Mouse (Mus musculus): ENCODE measurements around the gene Hic1. TPM values are rescaled to one million over a fixed set of nuclear protein-coding genes. Genes with fewer than 3 reads are reported as not detected.

Hic1 gene
- polyA plus RNA-seq, 1 experiment from 2014 or later, result 6.4 TPM

DNA sequence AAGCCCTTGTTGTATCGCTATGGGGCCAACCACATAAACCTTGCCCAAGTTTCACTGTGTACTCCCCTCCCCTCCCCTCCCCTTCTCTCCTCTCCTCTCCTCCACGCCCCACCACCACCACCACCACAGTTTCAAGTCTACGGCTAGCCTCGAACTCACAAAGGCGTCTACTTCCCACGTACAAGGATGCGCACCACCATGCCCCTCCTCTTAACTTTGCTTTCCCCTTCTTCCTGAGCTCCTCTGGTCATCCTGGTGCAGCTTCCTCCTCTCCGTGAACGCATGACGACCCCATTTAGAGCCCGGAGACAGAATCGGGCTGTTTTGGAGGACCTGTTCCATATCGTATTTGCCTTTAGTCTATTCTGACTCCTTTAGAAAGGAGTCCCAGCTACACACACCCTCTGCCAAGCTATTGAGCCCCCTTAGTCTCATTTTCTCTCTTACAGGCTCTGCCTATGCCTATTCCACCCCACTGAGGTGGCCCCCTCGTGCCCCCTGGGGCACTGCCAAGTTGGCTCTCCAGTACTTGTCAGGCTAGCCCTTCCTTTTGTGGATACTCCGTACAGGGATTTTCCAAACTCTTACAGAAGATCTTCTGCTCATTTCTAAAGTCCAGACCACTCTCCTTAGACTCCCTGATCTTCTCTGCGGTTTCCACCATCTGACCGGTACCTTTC lies 2.0 kb upstream of the Hic1 start:
- Histone ChIP-seq H3K9ac (ENCODE audit: low read length) (no peak overlapping the region), H3K4me2 (ENCODE audit: low read length) (0 out of 2 replicates have a peak overlapping the region, but pooled peaks have one; percentile 93), H3K27ac (replicated peaks in 1 of 2; ENCODE audit: control insufficient read depth in 1 of 2, insufficient read depth in 1 of 2, low read depth in 2 of 2, low read length in 2 of 2) (no peak overlapping the region), H3K36me3 (ENCODE audit: control insufficient read depth, insufficient read depth, low read length) (peaks cover 8% of the 10 kb centered on the region), H3K4me3 (ENCODE audit: control insufficient read depth in 1 of 2, insufficient read depth in 1 of 2, low read depth in 1 of 2, low read length in 2 of 2) (peak overlapping the region in 1 of 2 experiments; percentile 66; a peak in 2 of 4 replicates), H3K4me1 (ENCODE audit: control insufficient read depth in 2 of 2, insufficient read depth in 2 of 2, low read length in 2 of 2) (peaks cover 8 to 56% of the 10 kb centered on the region in 2 experiments; a peak in 3 of 4 replicates), H3K27me3 (ENCODE audit: control insufficient read depth, insufficient read depth, low read length) (peaks cover 55% of the 10 kb centered on the region), H3K9me3 (ENCODE audit: control insufficient read depth, low read length) (no peaks in the 10 kb centered on the region)
- 5% methylated on average over 17 of the region's 17 CpGs for WGBS
- no peak for ATAC-seq (ENCODE audit: insufficient number of reproducible peaks, insufficient read depth, low FRiP score, low read depth)

DNA sequence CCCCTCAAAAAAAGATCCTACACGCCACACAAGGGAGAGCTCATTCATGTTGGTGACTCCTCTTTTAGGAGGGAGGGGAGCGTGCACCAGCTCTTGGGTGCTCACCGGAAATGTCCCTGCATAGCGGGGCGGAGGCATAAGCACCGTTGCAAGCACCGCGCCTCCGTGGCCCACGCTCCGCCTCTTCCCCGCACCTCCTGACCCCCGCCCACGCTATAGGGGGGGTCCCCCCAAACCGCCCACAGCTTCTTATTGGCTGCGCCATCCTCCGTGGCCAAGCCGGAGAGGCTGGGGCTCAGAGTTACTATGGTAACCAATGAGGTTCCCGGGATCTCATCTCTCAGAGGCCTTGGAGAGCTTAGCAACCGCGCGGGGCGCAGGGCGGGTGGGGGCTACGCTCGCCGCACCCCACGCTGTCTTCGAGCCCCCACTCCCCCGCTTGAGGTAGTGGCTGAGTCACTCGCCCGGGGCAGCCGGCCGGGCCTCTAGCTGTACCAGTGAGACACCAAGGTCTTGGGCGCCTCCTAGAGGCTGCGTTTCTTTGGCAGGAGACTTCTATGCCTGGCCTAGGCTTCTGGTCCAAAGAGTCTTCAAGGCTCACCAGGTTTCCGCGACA lies 925 bp upstream of the Hic1 start:
- peak overlapping the region; percentile 40 to 65 for H3K4me3 ChIP-seq (ENCODE audit: control insufficient read depth in 1 of 2, insufficient read depth in 1 of 2, low read depth in 1 of 2, low read length in 2 of 2)
- H3K27ac ChIP-seq (replicated peaks in 1 of 2; ENCODE audit: control insufficient read depth in 1 of 2, insufficient read depth in 1 of 2, low read depth in 2 of 2, low read length in 2 of 2), result no peak overlapping the region
- peak overlapping the region; percentile 98 for H3K4me2 ChIP-seq (ENCODE audit: low read length)
- H3K4me1 ChIP-seq (ENCODE audit: control insufficient read depth in 2 of 2, insufficient read depth in 2 of 2, low read length in 2 of 2), result peaks cover 8 to 66% of the 10 kb centered on the region in 2 experiments; a peak in 3 of 4 replicates
- ATAC-seq (ENCODE audit: insufficient number of reproducible peaks, insufficient read depth, low FRiP score, low read depth), result peak; percentile 8; the same call in 1 of the 2 replicates
- peaks cover 61% of the 10 kb centered on the region for H3K27me3 ChIP-seq (ENCODE audit: control insufficient read depth, insufficient read depth, low read length)
- no peaks in the 10 kb centered on the region for H3K9me3 ChIP-seq (ENCODE audit: control insufficient read depth, low read length)
- WGBS, result under 1% methylated on average over 38 of the region's 38 CpGs
- H3K36me3 ChIP-seq (ENCODE audit: control insufficient read depth, insufficient read depth, low read length), result peaks cover 12% of the 10 kb centered on the region; the same call in 1 of the 2 replicates
- no peak overlapping the region for H3K9ac ChIP-seq (ENCODE audit: low read length)

DNA sequence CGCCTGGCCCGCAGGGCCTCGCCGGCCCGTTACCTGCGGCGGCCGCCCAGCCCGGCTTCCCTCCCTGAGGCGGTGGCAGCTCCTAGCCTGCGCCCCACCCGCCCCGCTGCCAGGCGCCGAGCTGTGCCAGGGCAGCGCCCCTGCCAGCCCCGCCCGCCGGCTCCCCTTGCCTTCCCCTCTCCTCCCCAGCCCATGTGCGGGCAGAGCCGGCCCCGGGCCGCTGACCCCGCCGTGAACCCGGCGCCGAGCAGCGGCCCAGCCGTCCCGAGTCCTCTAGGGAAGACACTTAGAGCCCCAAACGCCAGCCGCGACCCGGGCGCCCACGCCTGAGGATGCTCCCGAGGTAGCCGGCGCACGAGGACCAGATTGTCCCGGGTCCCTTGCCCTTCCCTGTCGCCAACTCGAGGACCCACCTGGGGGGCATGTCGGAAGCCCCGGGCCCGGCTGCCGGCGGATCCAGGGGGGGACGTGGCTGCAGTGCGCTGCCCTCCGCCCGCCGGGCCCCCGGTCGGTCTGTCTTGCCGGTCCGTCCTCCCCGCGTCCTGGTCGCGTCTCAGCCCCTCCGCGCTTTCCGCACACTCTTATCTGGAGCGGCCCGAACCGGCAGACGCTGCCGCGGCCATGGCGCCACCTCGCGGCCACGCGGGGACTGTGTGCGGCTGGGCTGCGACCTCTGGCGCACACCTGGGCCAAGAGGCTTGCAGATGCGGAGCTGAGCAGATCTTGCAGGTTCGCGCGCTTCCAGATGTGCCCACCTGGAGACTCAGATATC lies 543 bp downstream of the Hic1 start:
- under 1% methylated on average over 74 of the region's 83 CpGs for WGBS
- peak overlapping the region; percentile 81 for H3K9ac ChIP-seq (ENCODE audit: low read length)
- peak; percentile 15; the same call in 1 of the 2 replicates for ATAC-seq (ENCODE audit: insufficient number of reproducible peaks, insufficient read depth, low FRiP score, low read depth)
- peaks cover 67% of the 10 kb centered on the region for H3K27me3 ChIP-seq (ENCODE audit: control insufficient read depth, insufficient read depth, low read length)
- peak overlapping the region; percentile 34 to 82; a peak in 3 of 4 replicates for H3K27ac ChIP-seq (replicated peaks in 1 of 2; ENCODE audit: control insufficient read depth in 1 of 2, insufficient read depth in 1 of 2, low read depth in 2 of 2, low read length in 2 of 2)
- H3K4me3 ChIP-seq (ENCODE audit: control insufficient read depth in 1 of 2, insufficient read depth in 1 of 2, low read depth in 1 of 2, low read length in 2 of 2), result peak overlapping the region; percentile 58 to 65
- peak overlapping the region; percentile 98 for H3K4me2 ChIP-seq (ENCODE audit: low read length)
- H3K4me1 ChIP-seq (ENCODE audit: control insufficient read depth in 2 of 2, insufficient read depth in 2 of 2, low read length in 2 of 2), result peaks cover 10 to 68% of the 10 kb centered on the region in 2 experiments; a peak in 3 of 4 replicates
- H3K36me3 ChIP-seq (ENCODE audit: control insufficient read depth, insufficient read depth, low read length), result peaks cover 24% of the 10 kb centered on the region
- no peaks in the 10 kb centered on the region for H3K9me3 ChIP-seq (ENCODE audit: control insufficient read depth, low read length)

DNA sequence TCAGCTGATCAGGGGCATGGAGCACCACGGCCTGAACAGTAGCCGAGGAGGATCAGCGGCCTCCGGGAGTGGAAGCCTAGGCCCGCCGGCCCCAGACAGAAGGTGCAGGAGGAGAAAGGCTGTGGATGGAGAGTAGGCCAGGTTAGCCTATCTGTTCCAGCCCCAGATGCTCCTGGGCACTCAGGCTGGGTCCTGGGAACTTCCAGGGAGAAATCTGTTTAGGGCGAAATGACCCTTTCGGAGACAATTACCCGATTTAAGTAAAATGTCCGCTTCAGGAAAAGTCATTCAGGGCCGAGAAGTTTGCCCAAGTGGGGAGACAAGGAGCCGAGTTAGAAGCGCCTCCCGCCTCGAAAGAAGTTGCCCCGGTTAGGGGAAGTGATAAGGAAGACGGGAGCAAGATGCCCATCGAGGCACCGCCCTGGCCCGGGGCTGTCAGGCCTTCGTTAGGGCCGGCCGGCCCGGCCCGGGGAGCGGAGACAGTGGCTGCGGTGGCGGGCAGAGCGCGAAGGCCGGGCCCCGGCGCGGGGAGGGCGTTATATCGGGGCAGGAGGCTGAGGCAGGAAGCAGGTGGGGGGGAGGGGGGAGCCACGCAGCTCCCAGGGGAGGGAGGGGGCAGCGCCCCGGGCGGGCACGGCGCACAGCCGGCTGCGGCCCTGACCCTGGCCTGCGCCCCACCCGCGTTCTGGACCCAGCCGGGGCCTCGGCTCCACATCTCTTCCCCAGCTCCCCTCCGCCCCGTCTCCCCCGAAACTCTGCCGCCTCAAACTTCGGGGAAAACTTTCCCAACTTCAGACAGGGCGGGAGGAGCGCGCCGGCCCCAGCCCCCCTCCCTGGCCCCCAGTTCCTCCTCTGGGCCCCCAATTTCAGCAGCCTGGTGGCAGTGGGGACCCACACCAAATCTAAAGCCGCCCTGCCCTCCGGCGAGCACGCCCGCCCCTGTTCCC lies 1.4 kb downstream of the Hic1 start:
- Histone ChIP-seq H3K36me3 (ENCODE audit: control insufficient read depth, insufficient read depth, low read length) (peaks cover 33% of the 10 kb centered on the region), H3K9me3 (ENCODE audit: control insufficient read depth, low read length) (no peaks in the 10 kb centered on the region), H3K9ac (ENCODE audit: low read length) (peak overlapping the region; percentile 81), H3K4me1 (ENCODE audit: control insufficient read depth in 2 of 2, insufficient read depth in 2 of 2, low read length in 2 of 2) (peaks cover 8 to 64% of the 10 kb centered on the region in 2 experiments; a peak in 3 of 4 replicates), H3K27ac (replicated peaks in 1 of 2; ENCODE audit: control insufficient read depth in 1 of 2, insufficient read depth in 1 of 2, low read depth in 2 of 2, low read length in 2 of 2) (peak overlapping the region; percentile 2 to 82), H3K4me3 (ENCODE audit: control insufficient read depth in 1 of 2, insufficient read depth in 1 of 2, low read depth in 1 of 2, low read length in 2 of 2) (peak overlapping the region; percentile 58 to 65), H3K4me2 (ENCODE audit: low read length) (peak overlapping the region; percentile 98), H3K27me3 (ENCODE audit: control insufficient read depth, insufficient read depth, low read length) (peaks cover 61% of the 10 kb centered on the region)
- ATAC-seq (ENCODE audit: insufficient number of reproducible peaks, insufficient read depth, low FRiP score, low read depth), result no peak
- 7% methylated on average over 55 of the region's 63 CpGs for WGBS

DNA sequence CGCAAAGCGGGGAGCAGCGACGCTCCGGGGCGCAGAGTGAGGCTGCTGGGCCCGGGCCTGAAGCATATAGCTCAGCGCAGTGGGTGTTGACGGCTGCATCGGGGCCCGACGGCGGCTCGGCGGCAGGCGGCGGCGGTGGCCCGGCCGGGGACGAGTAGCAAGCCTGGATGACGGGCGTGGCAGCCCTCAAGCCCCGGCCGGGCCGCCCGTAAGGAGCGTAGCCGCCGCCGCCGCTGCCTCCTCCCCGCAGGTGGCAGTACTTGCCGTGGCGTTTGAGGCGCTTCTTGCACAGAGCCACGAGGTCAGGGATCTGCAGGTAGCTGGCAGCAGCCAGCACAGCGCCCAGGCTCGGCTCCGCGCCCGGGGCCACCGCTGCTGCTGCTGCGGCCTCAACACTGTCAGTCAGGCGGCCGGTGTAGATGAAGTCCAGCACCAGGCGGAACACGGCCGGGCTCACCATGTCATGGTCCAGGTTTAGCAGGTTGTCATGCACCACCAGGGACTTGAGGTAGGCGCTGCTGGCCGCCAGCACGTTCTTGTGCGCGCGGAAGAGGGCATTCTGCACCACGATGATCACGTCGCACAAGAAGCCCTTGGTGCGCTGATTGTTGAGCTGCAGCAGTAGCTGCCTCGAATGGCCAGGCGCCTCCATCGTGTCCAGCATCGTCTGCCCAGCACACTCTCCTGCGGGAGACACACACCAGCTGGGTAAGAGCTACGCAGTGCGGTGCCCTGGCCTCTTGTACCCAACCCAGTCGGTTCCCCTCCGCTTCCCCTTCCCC lies 2.3 kb downstream of the Hic1 start:
- ATAC-seq (ENCODE audit: insufficient number of reproducible peaks, insufficient read depth, low FRiP score, low read depth), result no peak
- Histone ChIP-seq H3K9ac (ENCODE audit: low read length) (peak overlapping the region; percentile 81), H3K36me3 (ENCODE audit: control insufficient read depth, insufficient read depth, low read length) (peaks cover 41% of the 10 kb centered on the region), H3K4me1 (ENCODE audit: control insufficient read depth in 2 of 2, insufficient read depth in 2 of 2, low read length in 2 of 2) (peaks cover 6 to 56% of the 10 kb centered on the region in 2 experiments; a peak in 3 of 4 replicates), H3K27ac (replicated peaks in 1 of 2; ENCODE audit: control insufficient read depth in 1 of 2, insufficient read depth in 1 of 2, low read depth in 2 of 2, low read length in 2 of 2) (peak overlapping the region; percentile 2 to 82; a peak in 3 of 4 replicates), H3K27me3 (ENCODE audit: control insufficient read depth, insufficient read depth, low read length) (peaks cover 52% of the 10 kb centered on the region), H3K9me3 (ENCODE audit: control insufficient read depth, low read length) (no peaks in the 10 kb centered on the region), H3K4me3 (ENCODE audit: control insufficient read depth in 1 of 2, insufficient read depth in 1 of 2, low read depth in 1 of 2, low read length in 2 of 2) (peak overlapping the region; percentile 58 to 65), H3K4me2 (ENCODE audit: low read length) (peak overlapping the region; percentile 98)
- 3% methylated on average over 68 of the region's 68 CpGs for WGBS

DNA sequence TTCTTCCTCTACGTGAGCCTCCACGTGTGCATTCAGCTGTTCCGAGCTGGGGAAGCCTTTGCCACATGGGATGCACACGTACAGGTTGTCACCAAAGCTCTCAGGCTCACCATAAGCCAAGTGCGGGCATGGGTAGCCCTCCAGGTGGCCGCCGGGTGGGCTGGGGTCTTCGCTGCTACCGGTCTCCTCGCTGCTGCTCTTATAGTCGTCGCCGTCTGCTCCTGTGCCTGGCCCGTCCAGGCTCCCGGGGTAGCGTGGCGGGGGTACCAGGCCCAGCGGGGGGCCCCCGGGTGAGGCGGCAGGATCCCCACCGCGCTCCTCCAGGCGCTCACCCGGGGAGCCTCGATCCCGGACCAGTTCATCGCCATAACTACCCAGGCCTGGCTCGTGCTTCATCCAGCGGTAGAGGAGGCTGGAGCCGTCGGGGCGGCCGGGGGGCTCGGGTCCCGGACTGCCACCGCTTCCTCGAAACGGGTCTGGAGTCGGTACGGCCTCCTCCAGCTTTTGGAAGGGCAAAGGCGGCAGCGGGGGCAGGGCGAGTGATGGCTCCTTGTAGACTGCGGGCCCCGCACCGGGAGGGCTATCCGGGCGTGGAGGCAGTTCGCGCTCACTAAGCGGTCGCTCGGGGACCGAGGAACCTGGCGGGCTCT lies 3.0 kb downstream of the Hic1 start:
- no peak for ATAC-seq (ENCODE audit: insufficient number of reproducible peaks, insufficient read depth, low FRiP score, low read depth)
- peaks cover 45% of the 10 kb centered on the region for H3K27me3 ChIP-seq (ENCODE audit: control insufficient read depth, insufficient read depth, low read length)

More for the DNA sequence above, 3.0 kb downstream of the Hic1 start:
- Histone ChIP-seq H3K36me3 (ENCODE audit: control insufficient read depth, insufficient read depth, low read length) (peaks cover 48% of the 10 kb centered on the region), H3K4me3 (ENCODE audit: control insufficient read depth in 1 of 2, insufficient read depth in 1 of 2, low read depth in 1 of 2, low read length in 2 of 2) (peak overlapping the region; percentile 58 to 65), H3K4me2 (ENCODE audit: low read length) (peak overlapping the region; percentile 98), H3K9ac (ENCODE audit: low read length) (peak overlapping the region; percentile 81), H3K4me1 (ENCODE audit: control insufficient read depth in 2 of 2, insufficient read depth in 2 of 2, low read length in 2 of 2) (peaks cover 8 to 56% of the 10 kb centered on the region in 2 experiments; a peak in 3 of 4 replicates), H3K27ac (replicated peaks in 1 of 2; ENCODE audit: control insufficient read depth in 1 of 2, insufficient read depth in 1 of 2, low read depth in 2 of 2, low read length in 2 of 2) (peak overlapping the region in 1 of 2 experiments; percentile 82; a peak in 2 of 4 replicates), H3K9me3 (ENCODE audit: control insufficient read depth, low read length) (no peaks in the 10 kb centered on the region)
- 8% methylated on average over 53 of the region's 55 CpGs for WGBS

All from heart, embryonic 14.5 days (tissue).